ENCODE assay signal across 8 mouse cellular contexts in the genomic region with DNA sequence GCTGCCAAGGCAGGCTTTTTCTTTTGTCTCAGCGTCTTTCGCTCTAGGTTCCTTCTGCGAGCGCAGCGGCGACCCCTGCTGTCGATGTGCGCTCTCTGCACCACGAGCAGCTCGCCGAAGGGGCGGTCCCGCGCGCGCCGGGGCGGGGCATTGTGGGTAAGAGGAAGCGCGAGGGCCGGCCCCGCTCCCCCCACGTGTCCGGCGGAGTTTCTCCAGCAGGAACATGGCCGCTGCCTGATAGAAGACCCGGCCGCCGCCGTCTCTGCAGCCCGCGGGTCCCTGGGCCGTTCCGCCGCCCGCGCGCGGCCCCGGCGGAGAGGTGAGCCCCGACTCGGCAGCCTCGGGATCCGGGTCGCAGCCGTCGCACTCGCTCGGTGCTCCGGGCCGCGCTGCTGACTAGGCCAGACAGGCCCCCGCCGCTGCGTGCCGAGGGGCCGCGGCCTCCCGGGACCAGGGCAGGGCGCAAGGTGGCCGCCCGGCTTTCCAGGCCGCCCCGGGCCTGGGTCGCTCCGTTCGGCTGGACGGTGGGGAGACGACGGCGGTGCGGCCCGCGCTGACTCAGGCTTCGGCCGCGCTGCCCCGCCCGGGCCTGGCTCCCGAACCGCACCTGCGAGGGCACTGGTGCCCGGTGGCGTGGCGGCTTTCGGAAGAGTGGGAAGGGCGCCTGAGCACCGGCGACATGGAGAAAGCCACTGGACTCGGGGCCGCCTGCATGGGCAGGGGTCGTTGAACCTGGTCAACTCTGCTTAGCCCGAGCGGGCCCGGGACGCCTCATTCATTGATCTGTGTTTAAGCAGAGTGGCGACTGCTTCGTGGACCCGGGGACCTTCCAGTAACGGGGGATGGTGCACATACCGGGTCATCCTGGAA. TPM values are rescaled to one million over a fixed set of nuclear protein-coding genes. Genes with fewer than 3 reads are reported as not detected.
DNase-seq lines count a peak whose midpoint lies in the region; ATAC-seq and TF ChIP-seq lines count a peak whose summit lies in the region.

A gene (plus strand): TSS at position 153 of the 870 bp plus-strand sequence.

- H3K79me3 ChIP-seq in C2C12 (ENCODE audit: low read depth): peaks cover 27% of the 10 kb centered on the region

- H3K9me3 ChIP-seq in erythroblast, embryonic 14.5 days (ENCODE audit: control insufficient read depth, low read length): no peaks in the 10 kb centered on the region
- no peaks in the 10 kb centered on the region for H3K9me3 ChIP-seq in heart, embryonic 12.5 days (replicated peaks)
- no peaks in the 10 kb centered on the region for H3K9me3 ChIP-seq in kidney, postnatal 0 days (replicated peaks; ENCODE audit: low read length)
- no peaks in the 10 kb centered on the region for H3K9me3 ChIP-seq in liver, embryonic 11.5 days (ENCODE audit: control insufficient read depth, low read length)
- H3K9me3 ChIP-seq in stomach, embryonic 14.5 days (ENCODE audit: control insufficient read depth, low read depth, low read length): no peaks in the 10 kb centered on the region

- peaks cover 50% of the 10 kb centered on the region for H3K79me2 ChIP-seq in C2C12 (ENCODE audit: control insufficient read depth, insufficient read depth)

- TF ChIP-seq POLR2A in brain, embryonic 14.5 days (IDR thresholded peaks at IDR 0.05; ENCODE audit: borderline replicate concordance, extremely low read depth, insufficient read depth, insufficient read length, poor library complexity, severe bottlenecking): peak; percentile 51; the same call in 1 of the 2 replicates

- peak within 1 kb of the TSS; percentile 97 for H3ac ChIP-seq in C2C12 (ENCODE audit: control insufficient read depth, insufficient read length, low read depth)

- H3K27me3 ChIP-seq in C2C12 (ENCODE audit: control insufficient read depth, insufficient read depth, insufficient read length): no peaks in the 10 kb centered on the region
- H3K27me3 ChIP-seq in erythroblast, embryonic 14.5 days (ENCODE audit: control insufficient read depth): no peaks in the 10 kb centered on the region
- no peaks in the 10 kb centered on the region for H3K27me3 ChIP-seq in heart, embryonic 12.5 days (replicated peaks)
- no peaks in the 10 kb centered on the region for H3K27me3 ChIP-seq in kidney, postnatal 0 days (ENCODE audit: insufficient read depth, low read length)
- no peaks in the 10 kb centered on the region for H3K27me3 ChIP-seq in liver, embryonic 11.5 days (replicated peaks; ENCODE audit: control insufficient read depth, insufficient read depth, low read length)
- no peaks in the 10 kb centered on the region for H3K27me3 ChIP-seq in stomach, embryonic 14.5 days (ENCODE audit: control insufficient read depth, insufficient read depth, low read length)

- no peaks in the 10 kb centered on the region for H3K36me3 ChIP-seq in C2C12 (ENCODE audit: control insufficient read depth, insufficient read depth)
- H3K36me3 ChIP-seq in erythroblast, embryonic 14.5 days (ENCODE audit: control insufficient read depth): peaks cover 21% of the 10 kb centered on the region
- 0 out of 2 replicates have a peak, but pooled peaks cover 3% of the 10 kb centered on the region for H3K36me3 ChIP-seq in heart, embryonic 12.5 days
- no peaks in the 10 kb centered on the region for H3K36me3 ChIP-seq in kidney, postnatal 0 days (ENCODE audit: insufficient read depth, low read length)
- H3K36me3 ChIP-seq in liver, embryonic 11.5 days (ENCODE audit: control insufficient read depth, insufficient read depth, low read length): peaks cover 8% of the 10 kb centered on the region; the same call in 1 of the 2 replicates
- H3K36me3 ChIP-seq in stomach, embryonic 14.5 days (ENCODE audit: control insufficient read depth, insufficient read depth, low read length): no peaks in the 10 kb centered on the region

- peak within 1 kb of the TSS; percentile 64 for H3K4me3 ChIP-seq in C2C12 (ENCODE audit: insufficient read depth, poor library complexity, severe bottlenecking)
- H3K4me3 ChIP-seq in erythroblast, embryonic 14.5 days (replicated peaks): peak within 1 kb of the TSS; percentile 93
- H3K4me3 ChIP-seq in heart, embryonic 12.5 days: peak within 1 kb of the TSS; percentile 95
- H3K4me3 ChIP-seq in kidney, postnatal 0 days (replicated peaks; ENCODE audit: low read depth, low read length): peak within 1 kb of the TSS; percentile 88
- H3K4me3 ChIP-seq in liver, embryonic 11.5 days (ENCODE audit: low read depth, low read length): peak within 1 kb of the TSS; percentile 94
- peak within 1 kb of the TSS; percentile 73 for H3K4me3 ChIP-seq in stomach, embryonic 14.5 days (ENCODE audit: low read depth, low read length)

- WGBS in heart, embryonic 12.5 days: under 1% methylated on average over 102 of the region's 102 CpGs
- under 1% methylated on average over 86 of the region's 102 CpGs for WGBS in kidney, postnatal 0 days
- WGBS in liver, embryonic 11.5 days: under 1% methylated on average over 100 of the region's 102 CpGs
- under 1% methylated on average over 100 of the region's 102 CpGs for WGBS in stomach, embryonic 14.5 days

- peak within 1 kb of the TSS; percentile 97 for H3K9ac ChIP-seq in heart, embryonic 12.5 days
- H3K9ac ChIP-seq in kidney, postnatal 0 days (ENCODE audit: low read depth, low read length): peak within 1 kb of the TSS; percentile 91
- H3K9ac ChIP-seq in liver, embryonic 11.5 days (ENCODE audit: low read depth, low read length): peak within 1 kb of the TSS; percentile 96
- H3K9ac ChIP-seq in stomach, embryonic 14.5 days (replicated peaks; ENCODE audit: low read depth, low read length): peak within 1 kb of the TSS; percentile 71

- ATAC-seq in heart, embryonic 12.5 days (ENCODE audit: insufficient number of reproducible peaks, low FRiP score): peak; percentile 95
- peak; percentile 94 for ATAC-seq in kidney, postnatal 0 days (replicated peaks; ENCODE audit: low FRiP score, low read depth)
- peak; percentile 89 for ATAC-seq in liver, embryonic 11.5 days (replicated peaks; ENCODE audit: low FRiP score)
- peak; percentile 93 for ATAC-seq in stomach, embryonic 14.5 days (ENCODE audit: insufficient number of reproducible peaks, insufficient read depth, low FRiP score, low read depth)

- TF ChIP-seq CTCF in C2C12 (IDR thresholded peaks at IDR 0.05; ENCODE audit: control insufficient read depth, insufficient read depth, insufficient read length): peak; percentile 92
- peak; percentile 88 for TF ChIP-seq CTCF in brain, embryonic 14.5 days (IDR thresholded peaks at IDR 0.05; ENCODE audit: borderline replicate concordance, extremely low read depth, insufficient read depth, insufficient read length)
- TF ChIP-seq CTCF in kidney, postnatal 0 days (IDR thresholded peaks at IDR 0.05; ENCODE audit: low read depth): peak; percentile 94

- H3K4me2 ChIP-seq in heart, embryonic 12.5 days: peak within 1 kb of the TSS; percentile 79
- peak within 1 kb of the TSS; percentile 87 for H3K4me2 ChIP-seq in kidney, postnatal 0 days (ENCODE audit: low read length)
- H3K4me2 ChIP-seq in liver, embryonic 11.5 days: peak within 1 kb of the TSS; percentile 69
- peak within 1 kb of the TSS; percentile 63 for H3K4me2 ChIP-seq in stomach, embryonic 14.5 days (replicated peaks; ENCODE audit: low read depth, low read length)

- peak within 1 kb of the TSS; percentile 84 for H3K27ac ChIP-seq in heart, embryonic 12.5 days (ENCODE audit: poor library complexity, severe bottlenecking)
- H3K27ac ChIP-seq in kidney, postnatal 0 days: peak within 1 kb of the TSS; percentile 89
- peak within 1 kb of the TSS; percentile 93 for H3K27ac ChIP-seq in liver, embryonic 11.5 days (ENCODE audit: low read depth, low read length)
- peak within 1 kb of the TSS; percentile 81 for H3K27ac ChIP-seq in stomach, embryonic 14.5 days (ENCODE audit: low read length)

- H3K4me1 ChIP-seq in erythroblast, embryonic 14.5 days (ENCODE audit: control insufficient read depth): peaks cover 56% of the 10 kb centered on the region
- H3K4me1 ChIP-seq in heart, embryonic 12.5 days (replicated peaks): peaks cover 3% of the 10 kb centered on the region; the same call in 1 of the 2 replicates
- no peaks in the 10 kb centered on the region for H3K4me1 ChIP-seq in kidney, postnatal 0 days (replicated peaks; ENCODE audit: insufficient read depth, low read length)
- peaks cover 4% of the 10 kb centered on the region; the same call in 1 of the 2 replicates for H3K4me1 ChIP-seq in liver, embryonic 11.5 days (replicated peaks; ENCODE audit: control insufficient read depth, insufficient read depth, low read length)
- H3K4me1 ChIP-seq in stomach, embryonic 14.5 days (ENCODE audit: control insufficient read depth, insufficient read depth, low read length): peaks cover 5% of the 10 kb centered on the region; the same call in 1 of the 2 replicates

- peak; percentile 99 for DNase-seq in brain, embryonic 14.5 days (ENCODE audit: low read depth)
- peak; percentile 97 for DNase-seq in kidney, postnatal 0 days (ENCODE audit: low spot score)
- DNase-seq in liver, embryonic 11.5 days (ENCODE audit: low spot score): peak; percentile 100
- peak; percentile 100 for DNase-seq in naive thymus-derived CD4-positive, alpha-beta T cell, adult 2 months (ENCODE audit: low read depth)

TF ChIP-seq in C2C12, 6 proteins besides CTCF, POLR2A, EP300 and RAD21:
- TF ChIP-seq FOSL1 (IDR thresholded peaks at IDR 0.05; ENCODE audit: insufficient read depth, low read length, poor library complexity, severe bottlenecking) (no peak), USF1 (IDR thresholded peaks at IDR 0.05; ENCODE audit: low read depth) (peak; percentile 23), MAX (IDR thresholded peaks at IDR 0.05) (peak; percentile 84), CEBPB (IDR thresholded peaks at IDR 0.05; ENCODE audit: low read depth) (no peak)

RNA-seq across cellular contexts. Expression of the gene that starts here (rescaled TPM):
- 15.9 TPM for polyA plus RNA-seq in C2C12 (2012; fragmentation: generic; extraction: Trizol)
- 26.3 and 28.9 TPM in 2 replicates for polyA plus RNA-seq in brain, embryonic 14.5 days (2012; rRNA removed)
- polyA plus RNA-seq in erythroblast, embryonic 14.5 days (2012): 0.34 and 0.48 TPM in 2 replicates
- polyA plus RNA-seq in heart, embryonic 12.5 days (2016; fragmentation: Nextera tagmentation; extraction: Ambion mirVana): 24.4 and 25.9 TPM in 2 replicates
- 31.8 and 34.0 TPM in 2 replicates for polyA plus RNA-seq in kidney, postnatal 0 days (2015; fragmentation: Nextera tagmentation; extraction: Ambion mirVana)
- 30.0 and 31.3 TPM in 2 replicates for polyA plus RNA-seq in liver, embryonic 11.5 days (2014; fragmentation: Nextera tagmentation; extraction: Ambion mirVana)
- 26.3 and 28.0 TPM in 2 replicates for polyA plus RNA-seq in stomach, embryonic 14.5 days (2014; fragmentation: Nextera tagmentation; extraction: Ambion mirVana)

Comparison
In these comparisons a context has a peak if more than half of its experiments do, and no peak if none do; other contexts are left out.
1. Peak in every context shown above with its lines: DNase-seq, ATAC-seq, H3K4me3 ChIP-seq and H3K27ac ChIP-seq.
2. RNA of the gene that starts here (polyA plus RNA-seq): 31.8 to 34.0 TPM in kidney, postnatal 0 days, 30.0 to 31.3 TPM in liver, embryonic 11.5 days, 26.3 to 28.0 TPM in stomach, embryonic 14.5 days, 26.3 to 28.9 TPM in brain, embryonic 14.5 days, 24.4 to 25.9 TPM in heart, embryonic 12.5 days and 15.9 TPM in C2C12 (single experiment); 0.34 to 0.48 TPM in erythroblast, embryonic 14.5 days; every median in the first group is over 10 times any median in the second.